Mouse (Mus musculus) gastrocnemius, adult 2 months (tissue): ENCODE data around the gene Pabpc1l. TPM values are rescaled to one million over a fixed set of nuclear protein-coding genes. Genes with fewer than 3 reads are reported as not detected.
A peak's percentile ranks its signal among the peaks of the same experiment; 100 is the strongest.
"Not testable (repeated sequence)": the region's sequence is repeated elsewhere in the genome, so short reads cannot be mapped to it uniquely, and the experiment has no call there.

Source experiments
- DNase-seq: peaks from one replicate; pipeline ENCODE4 v3.0.0; 2022
- H3K27ac ChIP-seq: fragments of 200-600 bp; 2 replicates; pipeline ENCODE4 v1.8.1; 2022; ENCODE audit warnings: mild to moderate bottlenecking
- H3K4me3 ChIP-seq: fragments of 200-600 bp; 2 replicates; pipeline ENCODE4 v1.8.1; 2022; ENCODE audit warnings: mild to moderate bottlenecking, moderate library complexity
- CTCF ChIP-seq: fragments of 200-600 bp; IDR thresholded peaks from 2 replicates; pipeline ENCODE4 v1.8.1; 2022; ENCODE audit warnings: antibody characterized with exemption, mild to moderate bottlenecking, moderate library complexity
- intact Hi-C: fragments of 180-260 bp; cut with DNase I; formaldehyde crosslinking; loops from one replicate; pipeline ENCODE4 v1.15.1; 2025
- total RNA-seq, 2 experiments: library from RNA; stranded (reverse); gene quantifications; 2 replicates each; pipeline ENCODE4 v1.2.3; 2021

The Pabpc1l gene
- total RNA-seq, 2 experiments from 2014 or later, result not detected

DNA sequence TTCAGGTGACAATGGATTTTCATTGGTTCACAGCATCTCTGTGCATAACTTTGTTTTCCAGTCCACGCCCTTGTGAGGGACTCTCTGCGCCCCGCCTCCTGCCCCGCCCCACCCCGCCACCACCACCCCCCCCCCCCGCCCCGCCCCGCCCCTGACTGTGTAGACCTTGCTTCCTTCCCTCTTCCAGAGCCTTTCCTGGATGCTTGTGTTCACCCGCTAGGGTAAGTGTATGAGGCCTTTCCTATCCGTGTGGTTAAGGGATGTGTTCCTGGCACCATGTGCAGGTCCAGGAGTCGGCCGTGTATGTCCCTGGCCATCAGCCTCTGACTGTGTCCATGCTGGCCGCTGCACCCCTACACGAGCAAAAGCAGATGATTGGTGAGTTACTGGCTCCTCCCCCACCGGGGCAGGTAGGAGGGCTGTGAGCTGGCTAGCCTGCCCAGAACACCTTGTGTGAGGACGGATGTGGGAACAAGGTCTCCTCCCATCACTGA is 22.0 kb downstream of the Pabpc1l start:
- Histone ChIP-seq H3K27ac (0 out of 2 replicates have a peak overlapping the region, but pooled peaks have one; percentile 40), H3K4me3 (peak overlapping the region; percentile 59)
- intact Hi-C loops, result no loop called here
- DNase-seq, result no peak
- TF ChIP-seq CTCF, result no peak

DNA sequence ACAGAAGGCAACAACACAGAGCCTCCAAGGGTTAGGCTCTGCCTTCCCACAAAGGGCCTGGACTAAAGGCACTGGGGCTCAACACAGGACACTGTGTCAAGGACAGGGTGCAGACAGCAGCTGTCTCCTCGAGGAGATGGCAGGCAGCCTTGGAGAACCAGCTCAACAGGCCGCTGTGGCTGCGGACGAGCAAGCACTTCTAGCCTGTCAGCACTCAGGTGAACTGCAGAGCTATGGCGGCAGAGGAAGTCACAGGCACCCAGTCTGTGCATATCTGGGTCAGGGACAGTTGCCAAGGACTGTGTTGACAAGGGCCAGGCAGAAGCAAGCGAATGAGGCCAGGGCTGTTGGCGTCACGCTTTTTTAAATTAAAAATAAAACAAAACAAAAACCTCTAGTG is 28.5 kb downstream of the Pabpc1l start:
- Histone ChIP-seq H3K4me3 (no peak overlapping the region), H3K27ac (peak overlapping the region; percentile 87)
- intact Hi-C loops, result no loop called here
- no peak for TF ChIP-seq CTCF
- peak; percentile 76 for DNase-seq

DNA sequence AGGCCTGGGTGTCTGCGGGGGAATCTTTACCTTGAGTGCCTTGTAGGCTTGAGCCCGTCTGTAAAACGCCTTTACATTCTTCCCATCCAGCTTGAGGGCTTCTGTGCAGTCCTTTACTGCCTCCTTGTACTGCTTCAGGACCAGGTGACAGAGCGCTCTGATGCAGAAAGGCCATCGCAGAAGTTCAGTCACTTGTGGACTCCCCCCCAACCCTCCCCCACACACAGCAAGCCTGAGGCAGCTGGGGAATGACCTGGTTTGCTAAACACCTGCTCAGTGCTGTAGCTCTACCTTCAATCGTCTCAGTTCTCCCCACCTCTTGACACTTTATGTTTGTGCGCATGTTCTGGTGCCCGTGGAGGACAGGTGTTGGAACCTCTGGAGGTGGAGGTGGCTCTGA is 29.4 kb downstream of the Pabpc1l start:
- Histone ChIP-seq H3K4me3 (no peak overlapping the region), H3K27ac (peak overlapping the region; percentile 87)
- no peak for DNase-seq
- intact Hi-C loops, result no loop called here
- no peak for TF ChIP-seq CTCF

DNA sequence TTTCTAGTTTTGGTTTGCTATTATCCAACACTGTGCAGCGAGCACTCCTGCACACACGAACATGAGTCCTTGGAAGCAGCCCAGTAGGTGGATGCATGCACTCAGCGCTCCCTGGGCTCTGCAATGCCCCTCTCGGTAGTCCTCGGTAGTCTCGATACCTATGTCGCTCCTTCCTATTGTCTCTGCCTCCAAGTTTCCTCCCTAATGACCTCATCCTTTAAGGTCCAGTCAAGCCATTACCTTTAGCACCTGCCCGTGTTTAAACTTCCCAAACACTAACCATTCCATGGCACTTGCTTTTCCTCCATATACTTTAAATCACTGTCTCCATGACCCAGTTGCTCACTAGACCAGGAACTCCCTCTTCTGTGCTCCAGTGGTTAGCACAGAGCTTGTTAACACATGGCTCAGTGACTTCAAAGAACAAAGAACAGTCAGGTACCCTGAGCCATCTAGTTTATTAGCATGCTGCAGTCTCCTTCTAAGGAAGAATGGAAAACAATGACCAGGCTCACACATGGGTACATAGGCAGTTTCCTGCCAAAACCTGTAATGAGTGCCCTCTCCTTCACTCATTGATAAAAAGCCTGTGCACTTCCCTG is 34.5 kb downstream of the Pabpc1l start:
- no peak for DNase-seq
- no peak for TF ChIP-seq CTCF
- Histone ChIP-seq H3K4me3 (no peak overlapping the region), H3K27ac (no peak overlapping the region)
- intact Hi-C loops, result no loop called here

DNA sequence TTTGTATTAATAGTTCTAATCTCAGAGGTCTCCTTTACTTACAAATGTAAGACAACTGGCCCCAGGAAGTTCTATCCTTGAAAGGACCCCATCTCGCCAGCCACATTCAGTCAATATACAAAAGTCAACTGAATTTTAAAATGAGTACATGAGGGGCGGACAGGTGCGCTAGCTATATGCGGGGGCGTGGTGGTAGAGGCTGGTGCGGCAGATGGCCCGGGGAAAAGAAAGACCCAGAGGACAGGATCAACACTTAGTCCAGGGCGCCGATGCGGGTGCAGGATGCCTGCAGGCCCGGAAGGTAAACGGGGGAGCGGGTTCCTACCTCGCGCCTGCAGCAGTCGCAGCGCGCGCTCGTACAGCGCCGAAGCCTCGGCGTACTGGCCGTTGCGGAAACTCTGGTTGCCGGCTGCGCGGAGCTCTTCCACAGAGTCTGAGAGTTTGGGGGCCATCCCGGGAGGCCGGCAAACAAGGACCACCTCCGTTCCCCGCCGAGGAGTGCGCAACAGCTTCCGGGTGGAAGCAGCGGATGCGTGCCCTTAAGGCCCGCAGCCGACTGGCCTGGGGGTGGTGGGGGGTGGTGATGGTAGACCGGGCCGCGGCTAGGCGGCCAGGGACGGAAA is 45.0 kb downstream of the Pabpc1l start, which contains the start of gene Stk4:
Stk4 (plus strand) TSS at position 181 of the 623 bp plus-strand sequence.
- H3K4me3 ChIP-seq, result peak within 1 kb of the TSS; percentile 99
- H3K27ac ChIP-seq, result peak within 1 kb of the TSS; percentile 90
- no peak for TF ChIP-seq CTCF
- intact Hi-C loops, result loop anchor here (5.0 kb wide), 1 partner anchor 73 kb away; no protein-coding TSS in a partner anchor
- no peak for DNase-seq

DNA sequence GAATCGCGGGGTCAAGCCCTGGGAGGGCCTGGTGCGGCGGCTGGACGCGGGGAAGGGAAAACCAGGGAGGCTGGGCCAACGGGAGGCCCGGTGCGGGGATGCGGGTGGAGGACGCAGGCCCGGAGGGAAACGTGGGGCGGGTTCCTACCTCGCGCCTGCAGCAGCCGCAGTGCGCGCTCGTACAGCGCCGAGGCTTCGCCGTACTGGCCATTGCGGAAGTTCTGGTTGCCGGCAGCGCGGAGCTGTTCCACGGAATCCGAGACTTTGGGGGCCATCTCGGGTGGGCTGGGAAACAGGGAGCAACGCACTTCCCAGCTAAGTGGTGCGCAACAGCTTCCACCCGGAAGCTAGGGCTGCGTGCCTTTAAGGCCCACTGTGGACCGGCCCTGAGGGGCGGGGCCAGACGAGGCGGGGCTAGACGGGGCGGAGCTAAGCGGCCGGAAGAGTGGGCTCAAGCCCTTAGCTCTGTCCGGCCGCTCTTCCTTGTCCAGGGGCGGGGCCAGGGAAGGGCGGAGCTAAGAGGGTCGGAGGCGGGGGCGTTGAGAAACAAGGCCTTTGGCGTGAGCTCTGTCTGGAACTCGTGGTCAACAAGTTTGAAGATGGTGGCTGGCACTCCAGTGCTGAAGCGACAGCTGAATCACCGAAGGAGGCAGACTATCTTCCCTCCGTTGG is 45.7 kb downstream of the Pabpc1l start, which contains the start of gene Tomm34:
Tomm34 (minus strand) TSS at position 405 of the 672 bp plus-strand sequence.
- intact Hi-C loops, result loop anchor here (5.0 kb wide), 1 partner anchor 74 kb away; no protein-coding TSS in a partner anchor
- no peak for TF ChIP-seq CTCF
- peak; percentile 98 for DNase-seq
- Histone ChIP-seq H3K27ac (peak within 1 kb of the TSS; percentile 90), H3K4me3 (peak within 1 kb of the TSS; percentile 99)

DNA sequence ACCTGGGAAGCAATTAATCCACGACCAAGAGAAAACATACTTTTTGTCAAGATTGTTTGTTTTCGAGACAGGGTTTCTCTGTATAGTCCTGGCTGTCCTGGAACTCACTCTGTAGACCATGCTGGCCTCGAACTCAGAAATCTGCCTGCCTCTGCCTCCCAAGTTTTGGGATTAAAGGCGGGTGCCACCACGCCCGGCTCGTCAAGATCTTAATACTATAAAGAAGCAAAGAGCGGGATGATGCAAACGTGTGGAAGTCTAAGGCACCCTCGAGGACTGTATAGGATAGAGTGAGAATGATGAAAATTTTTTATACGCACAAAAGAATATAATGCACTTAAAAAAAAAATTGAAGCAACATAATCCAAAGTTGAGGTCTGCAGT is 46.2 kb downstream of the Pabpc1l start:
- peak overlapping the region; percentile 99 for H3K4me3 ChIP-seq
- intact Hi-C loops, result loop anchor here (5.0 kb wide), 1 partner anchor 74 kb away; no protein-coding TSS in a partner anchor
- DNase-seq, result not testable (repeated sequence)
- peak overlapping the region; percentile 90 for H3K27ac ChIP-seq

DNA sequence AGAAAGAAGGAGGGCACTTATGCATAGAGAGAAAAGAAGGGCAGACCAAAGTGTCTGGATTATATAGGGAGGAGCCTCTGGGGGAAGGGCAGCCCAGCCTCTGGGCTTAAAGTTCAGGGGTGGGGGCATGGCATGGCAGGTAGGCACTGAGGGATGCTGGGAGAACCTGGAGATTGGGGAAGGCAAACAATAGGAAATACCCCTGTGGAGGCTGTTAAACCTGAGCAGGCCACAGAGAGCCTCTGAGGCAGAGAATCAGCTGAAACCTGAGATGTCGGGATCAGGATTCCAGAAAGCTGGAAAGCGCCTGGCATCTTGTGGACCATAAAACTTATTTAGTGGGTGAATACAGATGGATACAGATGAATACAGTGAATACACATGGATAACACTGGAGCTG is 46.9 kb downstream of the Pabpc1l start:
- DNase-seq, result no peak
- intact Hi-C loops, result loop anchor here (5.0 kb wide), 1 partner anchor 75 kb away; no protein-coding TSS in a partner anchor
- Histone ChIP-seq H3K4me3 (no peak overlapping the region), H3K27ac (no peak overlapping the region)
- no peak for TF ChIP-seq CTCF

DNA sequence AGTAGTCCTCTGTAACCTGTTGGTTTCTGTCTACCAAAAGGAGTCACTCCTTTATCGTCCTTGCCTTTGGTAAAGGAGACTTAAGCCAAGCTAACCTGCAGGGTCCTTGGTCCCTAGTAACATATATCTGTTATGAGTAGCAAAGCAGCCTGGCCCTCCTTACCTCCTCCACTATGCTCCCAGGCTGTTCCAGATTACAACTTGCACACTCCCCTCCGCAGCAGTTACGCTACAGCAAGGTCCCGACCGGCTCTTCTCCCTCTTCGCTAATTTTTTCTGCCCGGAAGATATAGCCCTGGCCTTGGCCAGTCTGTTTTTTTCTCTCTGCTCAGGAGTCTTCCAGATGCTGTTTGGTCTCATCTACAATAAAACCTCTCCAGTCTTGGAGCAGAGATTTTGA is 47.9 kb downstream of the Pabpc1l start:
- no peak for DNase-seq
- intact Hi-C loops, result loop anchor here (5.0 kb wide), 1 partner anchor 76 kb away; no protein-coding TSS in a partner anchor

DNA sequence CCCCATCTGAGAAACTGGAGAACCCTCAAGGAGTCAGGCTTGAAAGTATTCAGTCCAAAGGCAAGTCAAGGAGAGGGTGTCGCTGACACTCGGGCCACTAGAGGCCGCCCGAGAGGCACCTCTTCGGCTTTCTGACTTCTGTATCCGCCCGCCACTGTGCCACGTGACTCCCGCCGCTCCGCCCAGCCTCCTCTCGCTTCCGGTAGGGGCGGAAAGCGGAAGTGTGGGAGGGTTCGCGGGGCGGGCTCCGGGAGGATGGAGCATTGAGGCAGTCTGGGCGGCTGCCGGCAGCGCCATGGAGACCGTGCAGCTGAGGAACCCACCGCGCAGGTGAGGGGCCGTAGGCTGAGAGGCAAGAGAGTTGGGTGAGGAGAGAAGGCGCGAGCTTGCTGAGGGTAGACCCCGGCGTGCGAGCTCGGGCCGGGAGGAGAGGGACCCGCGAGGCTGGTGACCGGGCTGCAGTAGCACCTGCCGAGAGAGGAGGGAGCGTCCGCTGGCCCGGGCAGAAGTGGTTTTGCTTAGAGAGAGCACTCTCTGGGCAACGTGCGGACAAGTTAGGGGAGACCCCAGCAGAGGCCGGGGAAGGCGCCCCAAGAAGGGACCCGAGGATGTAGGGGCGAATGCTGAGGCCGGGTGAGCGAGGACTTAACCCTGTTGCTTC is 48.8 kb downstream of the Pabpc1l start:
- Histone ChIP-seq H3K27ac (peak overlapping the region; percentile 83), H3K4me3 (peak overlapping the region; percentile 99)
- peak; percentile 95 for TF ChIP-seq CTCF
- peak; percentile 99 for DNase-seq
- intact Hi-C loops, result loop anchor here (5.0 kb wide), 1 partner anchor 77 kb away; no protein-coding TSS in a partner anchor

More for the DNA sequence above, 47.9 kb downstream of the Pabpc1l start:
- no peak for TF ChIP-seq CTCF
- no peak overlapping the region for H3K4me3 ChIP-seq
- peak overlapping the region; percentile 31; the same call in 1 of the 2 replicates for H3K27ac ChIP-seq

DNA sequence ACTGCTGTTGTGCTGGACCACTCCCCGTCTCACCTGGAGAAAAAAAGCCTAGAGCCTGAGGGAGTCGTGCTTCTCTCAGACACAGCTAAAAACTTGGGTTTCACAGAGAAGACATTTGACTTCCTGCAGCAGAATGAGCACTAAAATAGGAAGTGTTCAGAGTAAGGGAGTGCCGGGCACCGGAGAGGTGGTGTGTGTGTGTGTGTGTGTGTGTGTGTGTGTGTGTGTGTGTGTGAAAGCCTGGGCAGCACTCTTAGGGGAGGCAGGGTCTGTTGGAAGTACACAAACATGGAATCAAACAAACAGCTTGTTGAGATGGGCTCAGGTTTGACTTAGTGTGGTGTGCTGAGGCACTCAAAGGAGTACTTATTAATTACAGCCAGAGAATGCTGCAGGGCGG is 49.8 kb downstream of the Pabpc1l start:
- no peak overlapping the region for H3K27ac ChIP-seq
- TF ChIP-seq CTCF, result no peak
- no peak for DNase-seq
- peak overlapping the region; percentile 99 for H3K4me3 ChIP-seq
- intact Hi-C loops, result no loop called here

DNA sequence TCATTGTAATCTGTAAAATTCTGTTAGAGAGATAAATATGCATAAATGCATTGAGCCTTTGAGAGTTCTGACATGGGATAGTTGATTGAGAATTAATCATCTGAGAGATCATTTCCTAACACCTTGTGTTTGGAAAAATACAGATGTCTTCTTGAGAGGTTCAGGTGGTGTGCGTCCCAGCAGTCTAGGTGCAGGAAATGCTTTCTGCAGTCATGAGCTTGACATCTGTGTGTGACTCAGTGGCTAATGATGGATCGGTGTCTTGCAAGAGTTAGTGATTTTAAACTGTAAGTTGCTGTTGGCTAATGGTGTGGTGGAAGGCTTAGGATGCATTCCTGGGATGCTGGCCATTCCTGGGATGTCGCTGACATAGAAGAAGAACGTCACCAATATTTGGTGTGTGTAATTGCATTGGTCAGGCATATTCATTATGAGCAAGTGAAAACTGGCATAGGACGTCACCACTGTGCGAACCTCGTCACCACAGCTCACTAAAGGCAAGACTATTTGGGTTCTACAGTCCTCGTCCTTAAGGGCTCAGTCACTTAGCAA is 51.7 kb downstream of the Pabpc1l start:
- intact Hi-C loops, result no loop called here
- no peak overlapping the region for H3K4me3 ChIP-seq
- no peak for DNase-seq
- no peak overlapping the region for H3K27ac ChIP-seq
- no peak for TF ChIP-seq CTCF
